Mouse (Mus musculus) heart, adult 2 months (tissue): ENCODE results near the gene Gpr152. TPM values are rescaled to one million over a fixed set of nuclear protein-coding genes. Genes with fewer than 3 reads are reported as not detected.
"Not testable (repeated sequence)": the region's sequence is repeated elsewhere in the genome, so short reads cannot be mapped to it uniquely, and the experiment has no call there.

Experiments
- DNase-seq, 2 experiments: peaks; one replicate each; pipeline ENCODE4 v3.0.0; 2021
- H3K27ac ChIP-seq: fragments of 200-600 bp; 2 replicates; pipeline ENCODE4 v1.8.1; 2022
- H3K27me3 ChIP-seq: fragments of 200-500 bp; 2 replicates; pipeline ENCODE4 v1.6.1; 2012; ENCODE audit warnings: mild to moderate bottlenecking, low read length, inconsistent platforms, mixed read lengths; ENCODE audit not compliant: control insufficient read depth, insufficient read depth
- H3K36me3 ChIP-seq: fragments of 200-500 bp; 2 replicates; pipeline ENCODE4 v1.6.1; 2012; ENCODE audit warnings: low read length, inconsistent platforms; ENCODE audit not compliant: control insufficient read depth, insufficient read depth
- H3K4me1 ChIP-seq: fragments of 200-500 bp; 2 replicates; pipeline ENCODE4 v1.6.1; 2011; ENCODE audit warnings: low read length; ENCODE audit not compliant: control insufficient read depth, insufficient read depth
- H3K4me3 ChIP-seq: fragments of 200-600 bp; 2 replicates; pipeline ENCODE4 v1.8.1; 2022
- H3K79me2 ChIP-seq: fragments of 200-500 bp; replicated peaks from 2 replicates; pipeline ENCODE4 v1.6.1; 2012; ENCODE audit warnings: mild to moderate bottlenecking, inconsistent platforms, low read length, moderate library complexity, mixed read lengths; ENCODE audit not compliant: control insufficient read depth, insufficient read depth
- H3K9ac ChIP-seq: fragments of 200-500 bp; 2 replicates; pipeline ENCODE4 v1.6.1; 2012; ENCODE audit warnings: low read depth, mild to moderate bottlenecking, control low read depth, inconsistent platforms, low read length, mixed read lengths
- CTCF ChIP-seq: fragments of 200-600 bp; IDR thresholded peaks from 2 replicates; pipeline ENCODE4 v1.8.1; 2022; ENCODE audit warnings: antibody characterized with exemption, mild to moderate bottlenecking, moderate library complexity
- EP300 ChIP-seq: fragments of 200-500 bp; IDR thresholded peaks from 2 replicates; pipeline ENCODE4 v1.6.1; 2011; ENCODE audit warnings: low read depth, low read length, control low read depth; ENCODE audit not compliant: insufficient read depth
- POLR2A ChIP-seq: fragments of 200-500 bp; IDR thresholded peaks from 2 replicates; pipeline ENCODE4 v1.6.1; 2011; ENCODE audit warnings: mild to moderate bottlenecking, low read depth, low read length, control low read depth; ENCODE audit not compliant: insufficient read depth
- WGBS: fragments of 180-500 bp; shearing (Covaris S2); methylation state at CpG from one replicate; pipeline ENCODE4 v1.1.7; 2018; 5-methylcytosine and 5-hydroxymethylcytosine counted together
- intact Hi-C: fragments of 180-260 bp; cut with DNase I; formaldehyde crosslinking; loops from one replicate; pipeline ENCODE4 v1.15.1; 2025
- polyA plus RNA-seq: library from polyadenylated mRNA; depleted of rRNA; stranded (reverse); fragments of >200 nt; gene quantifications from 2 replicates; pipeline ENCODE4 v1.2.3, GENCODE M21; 2012
- total RNA-seq, 2 experiments: library from RNA; stranded (reverse); gene quantifications; 2 replicates each; pipeline ENCODE4 v1.2.3; 2021

The Gpr152 gene
- total and polyA plus RNA-seq, 3 experiments, result 0.05 to 0.12 TPM; not detected in 1

DNA sequence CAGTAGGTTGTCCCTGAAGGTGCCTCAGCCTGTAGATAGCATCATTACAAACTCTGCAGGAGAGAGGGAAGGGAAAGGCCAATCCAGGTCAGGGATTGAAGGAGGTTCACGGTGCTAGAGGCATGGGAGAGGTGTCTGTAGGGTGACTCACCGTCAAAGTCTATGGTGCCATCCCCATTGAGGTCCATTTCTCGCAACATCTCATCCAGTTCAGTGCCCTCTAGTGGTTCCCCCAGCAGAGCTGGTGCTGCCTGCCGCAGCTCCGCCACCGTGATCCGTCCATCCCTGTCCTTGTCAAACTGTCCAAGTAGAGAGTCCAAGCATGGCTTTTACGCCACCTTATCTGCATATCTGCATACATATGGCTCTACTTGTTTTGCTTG, 3.6 kb upstream of the Gpr152 start:
- WGBS, result 17% methylated on average over 8 of the region's 8 CpGs
- intact Hi-C loops, H3K36me3 ChIP-seq, H3K4me3 ChIP-seq, DNase-seq, H3K4me1 ChIP-seq, H3K79me2 ChIP-seq, H3K27ac ChIP-seq, H3K9ac ChIP-seq, H3K27me3 ChIP-seq: not testable (repeated sequence)
- TF ChIP-seq CTCF, result peak; percentile 60

DNA sequence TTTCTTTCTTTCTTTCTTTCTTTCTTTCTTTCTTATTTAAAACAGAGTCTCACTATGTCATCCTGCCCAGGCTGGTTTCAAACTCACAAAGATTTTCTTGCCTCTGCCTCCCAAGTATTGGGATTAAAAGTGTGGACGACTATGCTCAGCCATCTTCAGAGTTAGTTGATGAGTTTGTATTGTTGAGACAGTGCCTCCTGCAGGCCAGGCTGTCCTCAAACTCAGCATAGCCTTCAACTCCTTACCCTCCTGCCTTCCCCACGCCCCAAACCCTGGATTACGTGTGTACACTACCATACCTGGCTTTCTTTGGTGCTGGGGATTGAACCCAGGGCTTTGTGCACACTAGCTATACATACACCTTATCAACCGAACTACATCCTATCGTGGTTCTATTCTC, 3.1 kb upstream of the Gpr152 start:
- H3K4me1 ChIP-seq, result no peaks in the 10 kb centered on the region
- TF ChIP-seq CTCF (no peak), POLR2A (no peak), EP300 (no peak)
- H3K79me2 ChIP-seq, result no peaks in the 10 kb centered on the region
- no peak for DNase-seq
- intact Hi-C loops, result no loop called here
- H3K27me3 ChIP-seq, result no peaks in the 10 kb centered on the region
- H3K27ac ChIP-seq, result no peak overlapping the region
- H3K36me3 ChIP-seq, result no peaks in the 10 kb centered on the region
- WGBS, result 82% methylated on average over 5 of the region's 5 CpGs
- H3K4me3 ChIP-seq, result no peak overlapping the region
- no peak overlapping the region for H3K9ac ChIP-seq

DNA sequence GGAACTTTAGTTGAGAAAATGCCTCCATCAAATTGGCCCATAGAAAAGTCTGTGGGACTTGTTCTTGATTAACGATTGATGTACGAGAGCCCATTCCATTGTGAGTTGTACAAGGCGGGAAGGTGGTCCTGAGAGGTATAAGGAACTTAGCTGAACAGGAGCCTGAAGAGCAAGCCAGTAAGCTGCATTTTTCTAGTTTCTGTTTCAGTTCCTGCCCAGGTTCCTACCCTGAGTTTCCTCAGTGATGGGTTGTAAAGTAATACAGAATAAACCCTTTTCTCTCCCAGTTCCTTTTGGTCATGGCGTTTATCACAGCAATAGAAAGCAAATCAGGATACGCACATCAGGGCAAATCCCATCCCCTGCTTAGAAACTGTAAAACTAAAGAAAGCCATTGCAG, 1.7 kb upstream of the Gpr152 start:
- H3K36me3 ChIP-seq, result no peaks in the 10 kb centered on the region
- DNase-seq, result no peak
- no peak overlapping the region for H3K27ac ChIP-seq
- WGBS, result 84% methylated on average over 5 of the region's 5 CpGs
- no peaks in the 10 kb centered on the region for H3K79me2 ChIP-seq
- no peak overlapping the region for H3K4me3 ChIP-seq
- no peak overlapping the region for H3K9ac ChIP-seq
- intact Hi-C loops, result no loop called here
- no peaks in the 10 kb centered on the region for H3K4me1 ChIP-seq
- H3K27me3 ChIP-seq, result no peaks in the 10 kb centered on the region
- no peak for TF ChIP-seq POLR2A
- no peak for TF ChIP-seq CTCF
- TF ChIP-seq EP300, result no peak

DNA sequence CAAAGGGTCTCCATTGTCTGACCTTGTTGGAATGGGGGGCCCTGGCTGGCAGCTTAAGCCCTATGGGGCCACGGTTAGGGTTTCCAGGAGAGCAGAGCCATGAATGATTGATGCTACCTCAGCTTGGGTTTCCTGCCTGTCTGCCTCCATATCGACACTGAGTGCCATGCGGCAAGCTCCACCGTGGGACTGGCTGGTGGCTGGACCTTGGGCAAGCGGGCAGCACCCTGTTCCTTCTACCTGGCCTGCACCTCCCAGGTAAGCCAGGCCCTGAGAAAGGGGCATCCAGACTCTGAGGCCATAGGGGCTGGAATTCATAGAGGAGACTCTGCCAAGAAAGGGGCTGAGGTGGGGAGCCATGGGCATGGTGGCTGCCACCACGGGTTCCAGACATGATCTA, 560 bp downstream of the Gpr152 start:
- no peak for DNase-seq

DNA sequence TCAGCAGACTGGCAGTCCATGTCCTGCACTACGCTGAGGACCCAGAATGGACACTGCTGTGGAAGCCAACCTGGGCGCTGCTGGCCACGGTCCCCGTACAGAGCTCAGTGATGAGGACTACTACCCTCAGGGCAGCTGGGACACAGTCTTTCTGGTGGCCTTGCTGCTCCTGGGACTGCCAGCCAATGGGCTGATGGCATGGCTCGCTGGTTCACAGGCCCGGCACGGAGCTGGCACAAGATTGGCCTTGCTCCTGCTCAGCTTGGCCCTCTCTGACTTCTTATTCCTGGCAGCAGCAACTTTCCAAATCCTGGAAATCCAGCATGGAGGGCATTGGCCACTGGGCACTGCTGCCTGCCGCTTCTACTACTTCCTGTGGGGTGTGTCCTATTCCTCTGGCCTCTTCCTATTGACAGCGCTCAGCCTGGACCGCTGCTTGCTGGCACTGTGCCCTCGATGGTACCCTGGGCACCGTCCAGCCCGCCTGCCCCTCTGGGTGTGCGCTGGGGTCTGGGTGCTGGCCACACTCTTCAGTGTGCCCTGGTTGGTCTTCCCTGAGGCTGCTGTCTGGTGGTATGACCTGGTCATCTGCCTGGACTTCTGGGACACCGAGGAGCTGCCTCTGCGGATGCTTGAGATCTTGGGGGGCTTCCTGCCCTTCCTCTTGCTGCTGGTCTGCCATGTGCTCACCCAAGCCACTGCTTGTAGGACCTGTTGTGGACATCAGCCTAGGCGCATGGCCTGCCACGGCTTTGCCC, 3.0 kb downstream of the Gpr152 start:
- DNase-seq, result no peak
- H3K4me1 ChIP-seq, result peaks cover 1% of the 10 kb centered on the region; the same call in 1 of the 2 replicates
- H3K27ac ChIP-seq, result no peak overlapping the region
- TF ChIP-seq EP300 (no peak), CTCF (no peak), POLR2A (no peak)
- H3K79me2 ChIP-seq, result no peaks in the 10 kb centered on the region
- no peaks in the 10 kb centered on the region for H3K36me3 ChIP-seq
- H3K4me3 ChIP-seq, result no peak overlapping the region
- intact Hi-C loops, result no loop called here
- no peaks in the 10 kb centered on the region for H3K27me3 ChIP-seq
- no peak overlapping the region for H3K9ac ChIP-seq
- 78% methylated on average over 18 of the region's 18 CpGs for WGBS

More for the DNA sequence above, 560 bp downstream of the Gpr152 start:
- Histone ChIP-seq H3K4me1 (0 out of 2 replicates have a peak, but pooled peaks cover 1% of the 10 kb centered on the region), H3K9ac (no peak overlapping the region), H3K36me3 (no peaks in the 10 kb centered on the region), H3K27me3 (no peaks in the 10 kb centered on the region), H3K27ac (no peak overlapping the region), H3K79me2 (no peaks in the 10 kb centered on the region), H3K4me3 (no peak overlapping the region)
- intact Hi-C loops, result no loop called here
- 82% methylated on average over 6 of the region's 6 CpGs for WGBS
- TF ChIP-seq POLR2A (no peak), CTCF (no peak), EP300 (no peak)

DNA sequence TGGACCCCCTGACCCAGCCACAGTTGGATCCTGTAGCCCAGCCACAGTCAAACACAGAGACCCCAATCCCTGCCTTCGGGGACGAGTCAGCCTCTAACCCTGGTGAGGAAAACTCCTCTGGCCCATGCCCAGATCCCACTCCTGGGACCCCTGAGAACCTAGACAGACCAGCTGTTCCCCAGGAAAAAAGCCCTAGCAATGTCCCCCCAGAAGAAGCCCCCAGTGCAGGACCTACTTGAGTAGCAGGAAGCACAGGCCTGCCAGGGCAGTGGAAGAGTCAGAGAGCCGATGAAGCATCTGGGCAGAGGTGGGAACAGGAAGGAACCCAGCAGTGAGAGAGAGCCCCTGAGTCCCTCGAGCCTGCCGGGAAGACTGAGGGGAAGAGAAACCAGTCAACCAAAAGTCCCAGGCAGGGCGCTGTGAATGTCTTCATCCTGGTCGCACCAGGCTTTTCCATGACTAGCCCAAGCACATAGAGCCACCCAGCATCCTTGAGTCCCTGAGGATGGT, 4.2 kb downstream of the Gpr152 start, which contains the start of gene Cabp4:
TSS of gene Cabp4 (minus strand) at position 275 of the 510 bp plus-strand sequence.
- no peak for TF ChIP-seq POLR2A
- TF ChIP-seq CTCF, result no peak
- no peak for TF ChIP-seq EP300
- 64% methylated on average over 7 of the region's 7 CpGs for WGBS
- intact Hi-C loops, result no loop called here
- Histone ChIP-seq H3K79me2 (no peaks in the 10 kb centered on the region), H3K36me3 (no peaks in the 10 kb centered on the region), H3K4me1 (peaks cover 5% of the 10 kb centered on the region), H3K27ac (peak within 1 kb of the TSS; percentile 68), H3K4me3 (no peak within 1 kb of the TSS), H3K27me3 (no peaks in the 10 kb centered on the region), H3K9ac (no peak within 1 kb of the TSS)
- no peak for DNase-seq
